Mouse (Mus musculus): ENCODE results near the gene Tmem120a. TPM values are rescaled to one million over a fixed set of nuclear protein-coding genes. Genes with fewer than 3 reads are reported as not detected.
A peak's percentile ranks its signal among the peaks of the same experiment; 100 is the strongest.

The Tmem120a gene
- polyA plus RNA-seq, 1 experiment from 2014 or later = 62.5 TPM

GRCm38 (mm10) chr5:135713441-135714218 lies 30.6 kb downstream of the Tmem120a start:
- H3K9me3 ChIP-seq (replicated peaks) = no peaks in the 10 kb centered on the region
- peaks cover 58% of the 10 kb centered on the region for H3K36me3 ChIP-seq
- WGBS = 76% methylated on average over 16 of the region's 16 CpGs
- peaks cover 15% of the 10 kb centered on the region for H3K4me1 ChIP-seq
- H3K27me3 ChIP-seq (ENCODE audit: low read depth, poor library complexity, severe bottlenecking) = no peaks in the 10 kb centered on the region
- no peak overlapping the region for H3K4me3 ChIP-seq
- H3K27ac ChIP-seq = 0 out of 2 replicates have a peak overlapping the region, but pooled peaks have one; percentile 46
- DNase-seq (ENCODE audit: low spot score) = no peak

- 81% methylated on average over 4 of the region's 4 CpGs for WGBS
- H3K36me3 ChIP-seq = peaks cover 59% of the 10 kb centered on the region
These were observed 31.4 kb downstream of the Tmem120a start for GRCm38 (mm10) chr5:135712803-135713202.

GRCm38 (mm10) chr5:135711582-135712355 lies 32.5 kb downstream of the Tmem120a start:
- Histone ChIP-seq H3K27me3 (ENCODE audit: low read depth, poor library complexity, severe bottlenecking) (no peaks in the 10 kb centered on the region), H3K36me3 (peaks cover 59% of the 10 kb centered on the region), H3K4me1 (peaks cover 19% of the 10 kb centered on the region), H3K27ac (no peak overlapping the region), H3K4me3 (no peak overlapping the region), H3K9me3 (replicated peaks) (no peaks in the 10 kb centered on the region)
- 90% methylated on average over 13 of the region's 13 CpGs for WGBS
- no peak for DNase-seq (ENCODE audit: low spot score)

More at GRCm38 (mm10) chr5:135712803-135713202, 31.4 kb downstream of the Tmem120a start:
- no peaks in the 10 kb centered on the region for H3K9me3 ChIP-seq (replicated peaks)
- H3K4me3 ChIP-seq = no peak overlapping the region
- peaks cover 17% of the 10 kb centered on the region for H3K4me1 ChIP-seq
- no peak overlapping the region for H3K27ac ChIP-seq
- DNase-seq (ENCODE audit: low spot score) = no peak
- no peaks in the 10 kb centered on the region for H3K27me3 ChIP-seq (ENCODE audit: low read depth, poor library complexity, severe bottlenecking)

GRCm38 (mm10) chr5:135710599-135711214 lies 33.5 kb downstream of the Tmem120a start:
- H3K27ac ChIP-seq = no peak overlapping the region
- H3K9me3 ChIP-seq (replicated peaks) = no peaks in the 10 kb centered on the region
- no peak for DNase-seq (ENCODE audit: low spot score)
- 87% methylated on average over 7 of the region's 7 CpGs for WGBS
- H3K4me3 ChIP-seq = no peak overlapping the region
- no peaks in the 10 kb centered on the region for H3K27me3 ChIP-seq (ENCODE audit: low read depth, poor library complexity, severe bottlenecking)
- peaks cover 56% of the 10 kb centered on the region for H3K36me3 ChIP-seq
- peaks cover 19% of the 10 kb centered on the region for H3K4me1 ChIP-seq

- DNase-seq (ENCODE audit: low spot score) = no peak
- no peaks in the 10 kb centered on the region for H3K9me3 ChIP-seq (replicated peaks)
- WGBS = 97% methylated on average over 5 of the region's 5 CpGs
- H3K4me1 ChIP-seq = peaks cover 19% of the 10 kb centered on the region
- H3K27me3 ChIP-seq (ENCODE audit: low read depth, poor library complexity, severe bottlenecking) = no peaks in the 10 kb centered on the region
- H3K4me3 ChIP-seq = no peak overlapping the region
- peaks cover 55% of the 10 kb centered on the region for H3K36me3 ChIP-seq
- H3K27ac ChIP-seq = no peak overlapping the region
These were observed 34.5 kb downstream of the Tmem120a start for GRCm38 (mm10) chr5:135709716-135710115.

- peaks cover 63% of the 10 kb centered on the region for H3K36me3 ChIP-seq
- no peak overlapping the region for H3K4me3 ChIP-seq
- DNase-seq (ENCODE audit: low spot score) = no peak
- no peaks in the 10 kb centered on the region for H3K9me3 ChIP-seq (replicated peaks)
- H3K27ac ChIP-seq = no peak overlapping the region
- WGBS = 47% methylated on average over 1 of the region's 1 CpGs
- H3K4me1 ChIP-seq = peaks cover 6% of the 10 kb centered on the region; the same call in 1 of the 2 replicates
- no peaks in the 10 kb centered on the region for H3K27me3 ChIP-seq (ENCODE audit: low read depth, poor library complexity, severe bottlenecking)
These were observed 36.4 kb downstream of the Tmem120a start for GRCm38 (mm10) chr5:135707855-135708254.

GRCm38 (mm10) chr5:135707039-135707438 lies 37.2 kb downstream of the Tmem120a start:
- no peaks in the 10 kb centered on the region for H3K9me3 ChIP-seq (replicated peaks)
- H3K27me3 ChIP-seq (ENCODE audit: low read depth, poor library complexity, severe bottlenecking) = no peaks in the 10 kb centered on the region
- H3K27ac ChIP-seq = no peak overlapping the region
- 0 out of 2 replicates have a peak, but pooled peaks cover 4% of the 10 kb centered on the region for H3K4me1 ChIP-seq
- 95% methylated on average over 13 of the region's 13 CpGs for WGBS
- H3K36me3 ChIP-seq = peaks cover 68% of the 10 kb centered on the region
- H3K4me3 ChIP-seq = no peak overlapping the region
- DNase-seq (ENCODE audit: low spot score) = no peak

- no peaks in the 10 kb centered on the region for H3K9me3 ChIP-seq (replicated peaks)
- WGBS = 93% methylated on average over 4 of the region's 4 CpGs
- 0 out of 2 replicates have a peak, but pooled peaks cover 4% of the 10 kb centered on the region for H3K4me1 ChIP-seq
- H3K4me3 ChIP-seq = no peak overlapping the region
- no peak for DNase-seq (ENCODE audit: low spot score)
- H3K36me3 ChIP-seq = peaks cover 71% of the 10 kb centered on the region
- no peak overlapping the region for H3K27ac ChIP-seq
- no peaks in the 10 kb centered on the region for H3K27me3 ChIP-seq (ENCODE audit: low read depth, poor library complexity, severe bottlenecking)
These were observed 38.9 kb downstream of the Tmem120a start for GRCm38 (mm10) chr5:135705383-135705782.

- H3K27ac ChIP-seq = no peak overlapping the region
- 0 out of 2 replicates have a peak, but pooled peaks cover 4% of the 10 kb centered on the region for H3K4me1 ChIP-seq
- no peak for DNase-seq (ENCODE audit: low spot score)
- no peak overlapping the region for H3K4me3 ChIP-seq
- H3K9me3 ChIP-seq (replicated peaks) = no peaks in the 10 kb centered on the region
- H3K36me3 ChIP-seq = peaks cover 80% of the 10 kb centered on the region
- WGBS = 94% methylated on average over 7 of the region's 7 CpGs
- no peaks in the 10 kb centered on the region for H3K27me3 ChIP-seq (ENCODE audit: low read depth, poor library complexity, severe bottlenecking)
These were observed 40.8 kb downstream of the Tmem120a start for GRCm38 (mm10) chr5:135703431-135703830.

GRCm38 (mm10) chr5:135702682-135703192 lies 41.5 kb downstream of the Tmem120a start:
- 0 out of 2 replicates have a peak, but pooled peaks cover under 1% of the 10 kb centered on the region for H3K4me1 ChIP-seq
- no peaks in the 10 kb centered on the region for H3K27me3 ChIP-seq (ENCODE audit: low read depth, poor library complexity, severe bottlenecking)
- H3K27ac ChIP-seq = no peak overlapping the region
- no peak overlapping the region for H3K4me3 ChIP-seq
- DNase-seq (ENCODE audit: low spot score) = no peak
- H3K36me3 ChIP-seq = peaks cover 80% of the 10 kb centered on the region
- no peaks in the 10 kb centered on the region for H3K9me3 ChIP-seq (replicated peaks)
- 81% methylated on average over 15 of the region's 15 CpGs for WGBS

GRCm38 (mm10) chr5:135702190-135702589 lies 42.1 kb downstream of the Tmem120a start:
- WGBS = 92% methylated on average over 6 of the region's 6 CpGs
- peaks cover 76% of the 10 kb centered on the region for H3K36me3 ChIP-seq

GRCm38 (mm10) chr5:135701601-135702000 lies 42.6 kb downstream of the Tmem120a start:
- Histone ChIP-seq H3K36me3 (peaks cover 70% of the 10 kb centered on the region), H3K27ac (no peak overlapping the region), H3K9me3 (replicated peaks) (no peaks in the 10 kb centered on the region), H3K4me1 (no peaks in the 10 kb centered on the region), H3K4me3 (no peak overlapping the region), H3K27me3 (ENCODE audit: low read depth, poor library complexity, severe bottlenecking) (no peaks in the 10 kb centered on the region)
- no peak for DNase-seq (ENCODE audit: low spot score)
- WGBS = 93% methylated on average over 4 of the region's 4 CpGs

More at GRCm38 (mm10) chr5:135702190-135702589, 42.1 kb downstream of the Tmem120a start:
- H3K4me3 ChIP-seq = no peak overlapping the region
- no peaks in the 10 kb centered on the region for H3K4me1 ChIP-seq
- no peaks in the 10 kb centered on the region for H3K9me3 ChIP-seq (replicated peaks)
- no peaks in the 10 kb centered on the region for H3K27me3 ChIP-seq (ENCODE audit: low read depth, poor library complexity, severe bottlenecking)
- no peak overlapping the region for H3K27ac ChIP-seq
- DNase-seq (ENCODE audit: low spot score) = no peak

Data from limb, embryonic 10.5 days (tissue).